ENCODE assay signal across 8 mouse cellular contexts in the genomic region with DNA sequence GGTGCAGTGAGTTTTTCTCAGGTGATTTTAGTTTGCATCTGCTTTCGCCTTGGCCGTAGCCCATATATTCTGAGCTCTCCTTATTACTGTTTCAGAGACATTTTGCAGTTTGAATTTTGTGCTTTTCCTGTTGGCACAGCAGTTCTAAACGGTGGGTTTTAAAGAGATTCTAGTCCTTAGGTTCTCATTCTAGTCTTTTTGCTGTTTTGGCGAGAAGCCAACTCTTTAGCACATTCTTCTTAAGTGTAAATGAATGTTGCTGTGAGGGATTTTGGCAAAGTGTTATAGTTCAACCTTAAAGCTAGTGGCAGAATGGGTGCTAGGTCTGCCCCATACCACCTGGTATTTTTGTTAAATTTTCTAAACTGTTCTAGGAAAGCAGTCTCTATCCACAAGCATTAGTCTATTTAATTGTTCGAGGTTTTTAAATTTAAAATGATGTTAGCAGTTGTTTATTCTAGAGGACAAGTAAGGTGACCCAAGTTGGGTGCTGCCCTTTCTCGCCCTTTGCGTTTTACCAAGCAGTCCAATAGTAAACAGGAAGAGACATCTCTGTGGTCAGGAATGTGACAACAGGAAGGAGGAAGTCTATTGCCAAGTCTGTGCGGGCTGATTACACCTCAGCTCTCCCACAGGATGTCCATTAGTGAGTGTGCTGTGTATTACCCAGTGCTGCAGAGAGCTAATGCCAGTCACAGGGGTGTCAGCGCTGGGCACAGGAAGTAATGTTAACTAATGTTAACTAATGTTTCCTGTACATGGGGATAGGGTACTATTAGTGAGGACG. TPM values are rescaled to one million over a fixed set of nuclear protein-coding genes. Genes with fewer than 3 reads are reported as not detected.
DNase-seq lines count a peak whose midpoint lies in the region; ATAC-seq and TF ChIP-seq lines count a peak whose summit lies in the region.

No protein-coding gene starts in this region.

- H3K4me2 ChIP-seq in forebrain, postnatal 0 days (ENCODE audit: low read depth): no peak overlapping the region
- H3K4me2 ChIP-seq in forebrain, embryonic 12.5 days: no peak overlapping the region
- H3K4me2 ChIP-seq in forebrain, embryonic 11.5 days (ENCODE audit: low read depth, low read length, severe bottlenecking): no peak overlapping the region

- TF ChIP-seq CTCF in forebrain, postnatal 0 days (IDR thresholded peaks at IDR 0.05; ENCODE audit: low read depth): no peak
- no peak for TF ChIP-seq CTCF in bone marrow macrophage, adult 2 months (IDR thresholded peaks at IDR 0.05; ENCODE audit: low read depth, low read length)

- peak; percentile 47 for DNase-seq in forebrain, postnatal 0 days
- DNase-seq in kidney, adult 8-10 months: peak; percentile 47 to 66
- DNase-seq in lung, postnatal 4 days: peak; percentile 47 to 59
- no peak for DNase-seq in layer of hippocampus, postnatal 14 days (ENCODE audit: low spot score in 2 of 2)
- no peak for DNase-seq in frontal cortex, adult 2 months (ENCODE audit: extremely low spot score in 1 of 2, low spot score in 1 of 2)
- DNase-seq in forebrain, embryonic 11.5 days (ENCODE audit: low spot score): no peak

- 63% methylated on average over 10 of the region's 10 CpGs for WGBS in forebrain, postnatal 0 days
- 80% methylated on average over 10 of the region's 10 CpGs for WGBS in forebrain, embryonic 12.5 days
- 84% methylated on average over 10 of the region's 10 CpGs for WGBS in forebrain, embryonic 11.5 days

- TF ChIP-seq POLR2A in bone marrow macrophage, adult 2 months (IDR thresholded peaks at IDR 0.05; ENCODE audit: borderline replicate concordance, low read depth, low read length): no peak

- no peaks in the 10 kb centered on the region for H3K27me3 ChIP-seq in forebrain, postnatal 0 days (ENCODE audit: insufficient read depth, low read length)
- peaks cover 12% of the 10 kb centered on the region for H3K27me3 ChIP-seq in forebrain, embryonic 12.5 days
- no peaks in the 10 kb centered on the region; the same call in 1 of the 2 replicates for H3K27me3 ChIP-seq in forebrain, embryonic 11.5 days (ENCODE audit: control insufficient read depth, insufficient read depth, low read length)

- no peak overlapping the region for H3K4me3 ChIP-seq in forebrain, postnatal 0 days (ENCODE audit: low read depth, low read length)
- no peak overlapping the region for H3K4me3 ChIP-seq in forebrain, embryonic 12.5 days (replicated peaks)
- peak overlapping the region; percentile 7; the same call in 1 of the 2 replicates for H3K4me3 ChIP-seq in bone marrow macrophage, adult 2 months (ENCODE audit: insufficient read depth, low read length)
- H3K4me3 ChIP-seq in forebrain, embryonic 11.5 days (ENCODE audit: low read depth, low read length): no peak overlapping the region

- no peak overlapping the region for H3K9ac ChIP-seq in forebrain, postnatal 0 days
- no peak overlapping the region for H3K9ac ChIP-seq in forebrain, embryonic 12.5 days
- H3K9ac ChIP-seq in forebrain, embryonic 11.5 days (ENCODE audit: low read length): no peak overlapping the region

- ATAC-seq in forebrain, postnatal 0 days: no peak
- no peak for ATAC-seq in forebrain, embryonic 12.5 days (ENCODE audit: low FRiP score)
- no peak for ATAC-seq in forebrain, embryonic 11.5 days (replicated peaks; ENCODE audit: low FRiP score)

- no peaks in the 10 kb centered on the region for H3K36me3 ChIP-seq in forebrain, postnatal 0 days (ENCODE audit: insufficient read depth)
- no peaks in the 10 kb centered on the region for H3K36me3 ChIP-seq in forebrain, embryonic 12.5 days (replicated peaks)
- no peaks in the 10 kb centered on the region for H3K36me3 ChIP-seq in forebrain, embryonic 11.5 days (ENCODE audit: control insufficient read depth, insufficient read depth, low read length)

- H3K4me1 ChIP-seq in forebrain, postnatal 0 days (ENCODE audit: insufficient read depth): no peaks in the 10 kb centered on the region
- H3K4me1 ChIP-seq in forebrain, embryonic 12.5 days: peaks cover 14% of the 10 kb centered on the region
- peaks cover 30% of the 10 kb centered on the region for H3K4me1 ChIP-seq in bone marrow macrophage, adult 2 months (ENCODE audit: control insufficient read depth, insufficient read depth, low read length)
- no peaks in the 10 kb centered on the region; the same call in 1 of the 2 replicates for H3K4me1 ChIP-seq in forebrain, embryonic 11.5 days (replicated peaks; ENCODE audit: control insufficient read depth, insufficient read depth, low read length)

- no peaks in the 10 kb centered on the region for H3K9me3 ChIP-seq in forebrain, postnatal 0 days (ENCODE audit: low read length)
- no peaks in the 10 kb centered on the region for H3K9me3 ChIP-seq in forebrain, embryonic 12.5 days
- H3K9me3 ChIP-seq in forebrain, embryonic 11.5 days (ENCODE audit: control insufficient read depth, low read length): no peaks in the 10 kb centered on the region

- no peak overlapping the region for H3K27ac ChIP-seq in forebrain, postnatal 0 days (ENCODE audit: low read depth, low read length)
- no peak overlapping the region for H3K27ac ChIP-seq in forebrain, embryonic 12.5 days
- no peak overlapping the region for H3K27ac ChIP-seq in bone marrow macrophage, adult 2 months (ENCODE audit: insufficient read depth, low read depth, low read length)
- H3K27ac ChIP-seq in forebrain, embryonic 11.5 days (ENCODE audit: low read depth, low read length): no peak overlapping the region

RNA-seq across cellular contexts. Expression of a gene that starts 11.1 kb away (rescaled TPM):
- 42.9 and 47.5 TPM in 2 replicates for total RNA-seq in forebrain, postnatal 0 days (2014; rRNA removed)
- polyA plus RNA-seq in forebrain, postnatal 0 days (2015; fragmentation: Nextera tagmentation; extraction: Ambion mirVana): 30.6 and 34.3 TPM in 2 replicates
- 9.7 and 11.4 TPM in 2 replicates for polyA plus RNA-seq in forebrain, embryonic 12.5 days (2016; fragmentation: Nextera tagmentation; extraction: Ambion mirVana)
- polyA plus RNA-seq in bone marrow macrophage, adult 2 months (2012; ENCODE audit: insufficient read depth, insufficient read length, missing spikeins): 26.0 and 26.6 TPM in 2 replicates
- 10 to 100 TPM; 50.1 to 52.5 TPM for total RNA-seq in layer of hippocampus, postnatal 14 days (2021)
- 20.0 and 21.5 TPM in 2 replicates for polyA plus RNA-seq in frontal cortex, adult 2 months (2012; rRNA removed)
- polyA plus RNA-seq in forebrain, embryonic 11.5 days (2014; fragmentation: Nextera tagmentation; extraction: Ambion mirVana): 9.1 and 10.2 TPM in 2 replicates

Comparison
In these comparisons a context has a peak if more than half of its experiments do, and no peak if none do; other contexts are left out.
1. DNase-seq: peak in forebrain, postnatal 0 days (single experiment), kidney, adult 8-10 months (2 of 2) and lung, postnatal 4 days (2 of 2); none in layer of hippocampus, postnatal 14 days (0 of 2), frontal cortex, adult 2 months (0 of 2) and forebrain, embryonic 11.5 days (single experiment).